Mouse (Mus musculus): ENCODE results near the gene Syt2.
A peak's percentile ranks its signal among the peaks of the same experiment; 100 is the strongest.

Gene Syt2

DNA sequence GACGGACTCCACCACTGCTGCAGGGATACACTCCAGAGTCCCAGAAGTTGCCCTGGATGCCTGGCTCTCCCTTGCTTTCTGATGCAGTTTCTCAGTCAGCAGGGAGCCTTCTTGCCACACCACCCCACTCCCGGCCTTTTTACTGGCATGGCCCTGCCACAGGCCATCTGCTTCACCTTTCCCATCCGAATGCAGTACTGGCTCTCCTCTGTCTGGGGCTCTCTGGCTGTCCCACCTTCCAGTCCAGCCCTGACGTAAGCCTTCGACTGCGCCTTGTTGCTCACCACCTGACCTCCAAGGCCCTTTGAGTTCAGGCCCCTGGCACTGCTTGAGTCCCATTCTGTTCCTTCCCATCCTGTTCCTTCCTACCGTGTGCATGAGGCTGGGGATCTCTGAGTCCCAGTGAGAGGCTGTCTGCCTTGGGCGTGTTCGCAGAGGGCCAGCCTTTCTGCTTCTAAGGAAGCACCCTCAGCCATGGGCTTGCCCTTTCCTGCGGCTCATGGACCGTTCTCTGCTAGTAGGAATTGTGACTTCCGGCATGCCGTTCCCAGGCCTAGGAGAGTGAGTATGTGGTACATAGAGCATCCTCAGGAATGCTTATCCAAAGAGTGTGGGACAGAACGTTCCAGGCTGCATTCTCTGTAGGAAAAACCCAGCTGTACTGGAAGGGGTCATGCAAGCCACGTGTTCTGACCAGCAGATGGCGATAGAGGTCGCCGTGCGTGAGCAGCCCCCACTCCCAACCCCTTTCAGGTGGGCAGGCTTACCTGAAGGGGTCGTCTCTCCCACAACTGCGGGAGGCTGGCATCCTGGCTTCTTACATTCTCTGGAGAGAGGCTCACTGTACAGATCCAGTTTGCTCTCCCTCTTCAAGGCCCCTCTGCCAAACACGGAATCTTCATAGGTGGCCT is 58.2 kb downstream of the Syt2 start:
- DNase-seq (ENCODE audit: low read depth, low spot score), result peak; percentile 53
- no peaks in the 10 kb centered on the region for H3K36me3 ChIP-seq (ENCODE audit: control insufficient read depth, insufficient read depth, low read length, poor library complexity, severe bottlenecking)

DNA sequence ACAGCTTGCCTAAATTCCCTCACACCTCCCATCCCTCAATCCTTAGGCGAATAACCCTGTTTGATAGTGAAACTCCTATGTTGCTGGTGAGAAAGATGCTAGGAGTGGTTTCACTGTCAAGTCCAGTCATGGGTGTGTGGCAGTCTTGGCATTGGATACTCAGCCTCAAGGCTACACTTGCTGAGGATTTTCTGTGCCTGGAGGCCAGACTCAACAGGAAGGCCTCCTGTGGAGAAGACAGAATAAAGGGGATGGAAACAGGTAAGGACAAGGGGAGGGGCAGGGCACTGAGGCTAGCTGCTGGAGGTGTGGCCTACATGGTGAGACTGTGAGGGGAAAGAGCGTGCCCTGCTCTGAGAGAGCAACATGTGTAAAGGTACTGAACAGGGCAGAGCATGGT is 60.1 kb downstream of the Syt2 start:
- Histone ChIP-seq H3K27me3 (ENCODE audit: control insufficient read depth, insufficient read depth, low read length, poor library complexity, severe bottlenecking) (no peaks in the 10 kb centered on the region), H3K36me3 (ENCODE audit: control insufficient read depth, insufficient read depth, low read length, poor library complexity, severe bottlenecking) (no peaks in the 10 kb centered on the region)
- no peak for DNase-seq (ENCODE audit: low read depth, low spot score)

More for the DNA sequence above, 58.2 kb downstream of the Syt2 start:
- no peaks in the 10 kb centered on the region for H3K27me3 ChIP-seq (ENCODE audit: control insufficient read depth, insufficient read depth, low read length, poor library complexity, severe bottlenecking)

DNA sequence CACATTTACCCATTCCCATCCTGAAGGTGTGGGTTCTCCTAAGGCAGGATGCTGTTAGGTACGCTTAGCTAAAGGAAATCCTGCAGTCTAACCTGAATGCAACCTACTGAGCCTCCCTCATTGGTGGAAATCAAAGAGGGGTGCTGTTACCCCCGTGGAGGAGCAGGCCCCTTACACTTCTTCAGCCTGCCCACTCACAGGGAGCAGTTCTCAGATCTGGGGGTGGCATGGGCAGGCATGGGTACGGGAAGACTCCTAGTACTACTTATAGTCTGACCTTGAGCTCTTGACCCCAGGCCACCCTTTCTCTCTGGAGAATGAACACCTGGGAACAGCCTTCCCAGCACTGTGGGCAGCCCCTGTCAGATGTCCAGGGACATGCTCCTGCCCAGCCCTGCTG is 61.0 kb downstream of the Syt2 start:
- H3K27me3 ChIP-seq (ENCODE audit: control insufficient read depth, insufficient read depth, low read length, poor library complexity, severe bottlenecking), result no peaks in the 10 kb centered on the region
- no peak for DNase-seq (ENCODE audit: low read depth, low spot score)
- H3K36me3 ChIP-seq (ENCODE audit: control insufficient read depth, insufficient read depth, low read length, poor library complexity, severe bottlenecking), result no peaks in the 10 kb centered on the region

DNA sequence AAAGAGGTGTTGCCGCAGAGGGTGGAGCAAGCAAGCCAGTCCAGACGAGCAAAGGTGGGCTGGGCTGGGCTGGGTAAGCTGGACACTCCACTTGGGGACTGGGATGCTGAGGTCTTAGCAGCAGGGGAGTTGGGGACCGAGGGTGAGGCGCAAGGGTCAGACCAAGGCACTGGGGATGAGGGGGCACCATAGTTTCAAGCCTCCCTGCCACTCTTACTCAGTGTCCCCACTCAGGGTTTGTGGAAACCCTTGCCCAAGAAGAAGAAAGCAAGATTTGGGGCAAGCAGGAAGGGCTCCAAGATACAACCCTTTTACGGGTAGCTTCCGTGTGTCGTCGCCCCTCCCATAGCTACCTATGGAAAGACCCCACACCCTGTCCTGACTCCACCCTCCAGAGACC is 61.8 kb downstream of the Syt2 start:
- no peaks in the 10 kb centered on the region for H3K36me3 ChIP-seq (ENCODE audit: control insufficient read depth, insufficient read depth, low read length, poor library complexity, severe bottlenecking)
- no peaks in the 10 kb centered on the region for H3K27me3 ChIP-seq (ENCODE audit: control insufficient read depth, insufficient read depth, low read length, poor library complexity, severe bottlenecking)
- no peak for DNase-seq (ENCODE audit: low read depth, low spot score)

DNA sequence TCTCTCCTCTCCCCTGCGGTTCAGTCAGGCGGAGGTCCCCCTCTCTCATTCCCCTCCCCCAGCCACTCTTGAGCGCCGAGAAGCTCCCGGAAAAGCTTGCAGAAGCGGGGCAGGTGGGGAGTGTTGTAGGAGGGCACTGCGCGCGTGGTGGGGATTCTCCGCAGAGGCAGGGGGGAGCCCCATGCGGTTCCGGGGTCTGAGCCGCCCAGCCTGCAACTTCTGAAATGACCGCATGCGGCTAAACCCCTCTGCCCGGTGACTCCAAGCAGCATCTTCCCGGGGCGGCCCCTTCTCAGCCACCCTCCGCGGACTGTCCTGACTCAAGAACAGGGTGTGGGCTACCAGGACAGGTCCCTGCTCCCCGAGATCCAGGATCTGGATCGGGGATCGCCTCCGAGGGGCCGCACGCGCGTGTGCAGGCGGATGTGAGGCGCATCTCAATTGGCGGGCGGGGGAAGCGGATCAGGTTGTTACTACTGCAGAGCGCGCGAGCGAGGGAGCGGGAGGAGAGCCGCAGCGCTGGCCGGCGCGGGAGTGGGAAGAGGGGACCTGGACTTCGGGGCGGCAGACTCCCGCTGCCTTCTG is 62.4 kb downstream of the Syt2 start:
- no peaks in the 10 kb centered on the region for H3K36me3 ChIP-seq (ENCODE audit: control insufficient read depth, insufficient read depth, low read length, poor library complexity, severe bottlenecking)
- no peaks in the 10 kb centered on the region for H3K27me3 ChIP-seq (ENCODE audit: control insufficient read depth, insufficient read depth, low read length, poor library complexity, severe bottlenecking)
- DNase-seq (ENCODE audit: low read depth, low spot score), result peak; percentile 42

DNA sequence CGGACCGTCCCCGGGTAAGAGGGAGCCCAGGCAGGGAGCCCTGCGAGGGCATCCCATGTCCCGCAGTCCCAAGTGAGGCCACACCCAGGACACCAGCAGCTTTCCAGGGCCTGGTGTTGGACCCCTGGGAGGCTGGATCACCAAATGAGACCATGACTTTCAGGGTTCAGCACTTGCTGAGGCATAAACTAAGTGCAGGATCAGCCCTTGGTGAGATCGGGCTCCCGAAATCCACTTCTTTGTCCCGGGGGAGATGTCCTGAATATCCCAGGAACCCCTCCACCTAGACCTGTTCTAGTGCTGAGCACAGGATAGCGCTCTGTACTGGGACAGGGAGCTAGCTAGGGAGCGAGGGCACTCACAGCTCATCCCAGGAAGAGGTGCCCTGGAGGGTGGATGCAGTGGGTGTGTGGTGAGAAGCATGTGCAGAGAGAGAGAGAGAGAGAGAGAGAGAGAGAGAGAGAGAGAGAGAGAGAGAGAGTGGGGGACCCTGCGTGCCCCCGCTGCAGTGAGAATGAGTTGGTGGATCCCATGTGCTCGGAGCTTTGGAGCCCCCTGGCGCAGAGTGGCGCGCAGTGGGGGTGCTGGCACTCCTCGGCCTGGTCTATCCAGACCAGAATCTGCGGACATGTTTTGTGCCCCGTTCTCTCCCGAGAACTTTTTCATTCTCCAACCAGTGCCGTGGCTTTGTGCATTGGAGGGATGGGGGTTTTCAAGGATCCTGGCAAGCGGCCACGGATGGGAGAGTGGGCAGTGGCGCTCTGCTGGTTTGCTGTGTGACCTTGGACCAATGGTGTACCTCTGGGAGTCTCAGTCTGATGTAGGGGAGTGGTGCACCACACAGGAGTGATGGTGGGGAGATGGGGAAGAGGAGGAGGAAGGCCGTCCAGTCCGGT is 63.2 kb downstream of the Syt2 start:
- Histone ChIP-seq H3K36me3 (ENCODE audit: control insufficient read depth, insufficient read depth, low read length, poor library complexity, severe bottlenecking) (no peaks in the 10 kb centered on the region), H3K27me3 (ENCODE audit: control insufficient read depth, insufficient read depth, low read length, poor library complexity, severe bottlenecking) (no peaks in the 10 kb centered on the region)
- DNase-seq (ENCODE audit: low read depth, low spot score), result no peak

DNA sequence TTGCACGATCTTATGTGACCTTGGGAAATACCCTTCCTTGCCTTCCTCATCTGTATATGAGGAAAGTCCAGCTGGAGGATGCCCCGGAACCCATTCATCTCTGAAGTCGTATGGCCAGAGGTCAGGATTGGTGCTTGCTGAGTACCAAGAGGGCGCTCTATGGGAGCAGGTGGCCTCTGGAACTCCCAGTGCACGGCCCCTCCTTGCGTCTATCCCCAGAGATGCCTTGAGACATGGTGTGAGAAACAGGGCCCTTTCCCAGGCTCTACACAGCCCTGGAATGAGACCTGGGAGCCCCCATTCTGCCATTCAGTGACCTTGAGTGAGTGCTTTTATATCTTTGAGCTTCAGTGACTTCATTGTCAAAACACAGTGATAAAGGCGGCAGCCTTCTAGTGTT is 64.6 kb downstream of the Syt2 start:
- H3K36me3 ChIP-seq (ENCODE audit: control insufficient read depth, insufficient read depth, low read length, poor library complexity, severe bottlenecking), result no peaks in the 10 kb centered on the region
- H3K27me3 ChIP-seq (ENCODE audit: control insufficient read depth, insufficient read depth, low read length, poor library complexity, severe bottlenecking), result no peaks in the 10 kb centered on the region
- no peak for DNase-seq (ENCODE audit: low read depth, low spot score)

DNA sequence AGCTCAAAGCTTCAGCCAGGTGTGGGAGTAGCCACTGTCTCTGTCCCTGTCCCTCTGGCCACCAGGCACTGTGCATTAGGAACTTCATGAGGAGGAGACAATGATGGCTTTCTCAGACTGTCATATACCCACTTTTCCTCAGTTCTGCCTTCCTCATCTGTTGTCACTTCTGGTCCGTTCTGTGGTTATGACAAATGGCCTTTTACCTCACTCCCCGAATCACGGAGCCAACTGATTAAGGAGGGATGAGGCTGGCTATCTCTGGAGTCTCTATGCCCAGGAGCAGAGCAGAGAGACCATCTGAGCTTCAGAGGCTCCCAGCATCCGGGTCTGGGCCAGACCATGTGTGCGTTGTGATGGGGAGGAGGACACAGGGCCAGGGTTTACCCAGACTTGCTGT is 65.2 kb downstream of the Syt2 start:
- Histone ChIP-seq H3K27me3 (ENCODE audit: control insufficient read depth, insufficient read depth, low read length, poor library complexity, severe bottlenecking) (no peaks in the 10 kb centered on the region), H3K36me3 (ENCODE audit: control insufficient read depth, insufficient read depth, low read length, poor library complexity, severe bottlenecking) (no peaks in the 10 kb centered on the region)

DNA sequence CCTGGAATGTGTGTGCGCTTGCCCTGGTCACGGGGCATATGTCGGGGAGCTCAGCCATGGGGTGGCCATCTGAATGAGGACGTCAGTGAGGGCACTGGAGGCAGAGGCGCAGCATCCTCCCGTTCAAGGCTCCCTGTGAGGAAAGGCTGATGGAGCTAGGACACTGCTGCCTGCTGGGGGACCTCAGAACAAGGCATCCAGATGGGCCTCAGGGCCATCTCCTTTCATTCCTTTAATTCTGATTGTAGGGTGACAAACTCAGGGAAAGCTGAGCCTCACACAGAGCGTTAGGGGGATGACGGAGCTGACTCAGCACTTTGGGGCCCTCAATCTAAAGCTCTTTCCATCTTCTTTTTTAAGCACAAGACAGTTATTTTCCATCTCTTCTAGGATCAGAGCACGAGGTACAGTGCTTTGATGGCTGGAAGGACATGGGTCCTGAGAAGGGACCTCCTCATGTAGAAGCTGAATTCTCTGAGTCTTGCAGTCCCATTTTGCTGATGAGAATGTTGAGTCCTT is 66.4 kb downstream of the Syt2 start:
- no peak for DNase-seq (ENCODE audit: low read depth, low spot score)
- Histone ChIP-seq H3K36me3 (ENCODE audit: control insufficient read depth, insufficient read depth, low read length, poor library complexity, severe bottlenecking) (no peaks in the 10 kb centered on the region), H3K27me3 (ENCODE audit: control insufficient read depth, insufficient read depth, low read length, poor library complexity, severe bottlenecking) (no peaks in the 10 kb centered on the region)

More for the DNA sequence above, 65.2 kb downstream of the Syt2 start:
- no peak for DNase-seq (ENCODE audit: low read depth, low spot score)

DNA sequence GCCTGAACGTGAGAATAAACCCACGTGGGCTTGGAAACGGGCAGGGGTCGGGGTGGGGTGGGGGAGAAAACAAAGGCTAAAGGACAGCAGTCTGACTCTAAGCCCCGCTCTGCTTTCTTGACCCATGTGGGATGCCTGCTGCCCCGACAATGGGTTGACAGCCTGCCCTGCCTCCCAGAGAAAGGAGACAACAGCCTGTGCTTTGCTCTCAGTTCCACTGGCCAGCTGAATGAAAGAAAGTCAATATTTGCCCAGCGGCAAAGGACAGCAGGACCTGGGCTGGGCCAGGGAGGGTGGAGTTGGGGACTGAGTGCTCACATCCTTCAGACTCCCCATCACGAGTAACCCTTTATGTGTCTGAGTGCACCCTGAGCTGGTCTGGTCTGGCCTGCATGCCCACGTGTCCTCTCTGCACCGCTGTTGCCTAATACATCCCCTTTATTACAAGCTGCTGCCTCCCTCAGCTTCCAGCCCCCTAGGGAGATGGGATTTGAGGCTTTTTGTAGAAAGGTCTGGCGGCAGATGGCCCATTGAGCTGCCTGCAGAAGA is 67.0 kb downstream of the Syt2 start:
- H3K27me3 ChIP-seq (ENCODE audit: control insufficient read depth, insufficient read depth, low read length, poor library complexity, severe bottlenecking), result no peaks in the 10 kb centered on the region

DNA sequence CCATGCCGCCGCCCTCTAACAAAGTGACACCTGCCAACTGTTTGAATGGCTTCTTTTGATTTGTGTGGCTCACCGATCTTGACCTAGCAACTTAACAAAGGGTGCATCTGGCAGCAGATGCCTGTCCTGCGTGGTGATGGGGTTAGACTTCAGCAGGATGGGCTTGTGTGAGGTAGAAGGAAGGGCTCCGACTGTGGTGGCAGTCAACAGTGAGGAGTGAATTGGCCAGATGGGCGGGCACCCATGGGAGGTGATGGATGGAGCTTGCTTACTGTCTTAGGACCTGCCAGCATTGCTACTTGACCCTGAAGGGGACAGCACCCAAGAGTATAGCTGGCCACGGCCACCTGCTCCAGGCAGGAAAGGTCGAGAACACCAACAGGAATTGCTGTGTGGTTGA is 67.7 kb downstream of the Syt2 start:
- Histone ChIP-seq H3K27me3 (ENCODE audit: control insufficient read depth, insufficient read depth, low read length, poor library complexity, severe bottlenecking) (no peaks in the 10 kb centered on the region), H3K36me3 (ENCODE audit: control insufficient read depth, insufficient read depth, low read length, poor library complexity, severe bottlenecking) (no peaks in the 10 kb centered on the region)
- no peak for DNase-seq (ENCODE audit: low read depth, low spot score)

More for the DNA sequence above, 67.0 kb downstream of the Syt2 start:
- H3K36me3 ChIP-seq (ENCODE audit: control insufficient read depth, insufficient read depth, low read length, poor library complexity, severe bottlenecking), result no peaks in the 10 kb centered on the region
- DNase-seq (ENCODE audit: low read depth, low spot score), result no peak

DNA sequence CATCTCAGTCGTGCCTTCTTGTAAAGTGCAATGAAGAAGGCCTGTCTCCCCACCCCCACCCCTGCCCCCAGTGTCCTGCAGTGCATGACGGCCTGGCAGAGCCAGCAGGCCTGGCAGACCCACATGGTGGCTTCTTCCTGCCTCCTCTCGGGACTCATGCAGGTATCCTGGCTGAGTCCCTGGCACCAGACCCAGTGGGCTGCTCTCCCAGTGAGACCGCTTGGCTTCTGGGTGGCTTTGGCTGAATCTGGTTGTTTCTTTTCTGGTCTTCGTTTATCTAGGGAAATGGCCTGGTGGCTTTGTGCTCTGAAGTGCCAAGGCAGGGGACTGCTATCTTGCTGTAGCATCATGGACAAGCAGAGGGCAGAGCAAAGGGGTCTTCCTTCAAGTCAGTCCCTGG is 68.6 kb downstream of the Syt2 start:
- Histone ChIP-seq H3K27me3 (ENCODE audit: control insufficient read depth, insufficient read depth, low read length, poor library complexity, severe bottlenecking) (no peaks in the 10 kb centered on the region; the same call in 1 of the 2 replicates), H3K36me3 (ENCODE audit: control insufficient read depth, insufficient read depth, low read length, poor library complexity, severe bottlenecking) (no peaks in the 10 kb centered on the region)
- no peak for DNase-seq (ENCODE audit: low read depth, low spot score)

DNA sequence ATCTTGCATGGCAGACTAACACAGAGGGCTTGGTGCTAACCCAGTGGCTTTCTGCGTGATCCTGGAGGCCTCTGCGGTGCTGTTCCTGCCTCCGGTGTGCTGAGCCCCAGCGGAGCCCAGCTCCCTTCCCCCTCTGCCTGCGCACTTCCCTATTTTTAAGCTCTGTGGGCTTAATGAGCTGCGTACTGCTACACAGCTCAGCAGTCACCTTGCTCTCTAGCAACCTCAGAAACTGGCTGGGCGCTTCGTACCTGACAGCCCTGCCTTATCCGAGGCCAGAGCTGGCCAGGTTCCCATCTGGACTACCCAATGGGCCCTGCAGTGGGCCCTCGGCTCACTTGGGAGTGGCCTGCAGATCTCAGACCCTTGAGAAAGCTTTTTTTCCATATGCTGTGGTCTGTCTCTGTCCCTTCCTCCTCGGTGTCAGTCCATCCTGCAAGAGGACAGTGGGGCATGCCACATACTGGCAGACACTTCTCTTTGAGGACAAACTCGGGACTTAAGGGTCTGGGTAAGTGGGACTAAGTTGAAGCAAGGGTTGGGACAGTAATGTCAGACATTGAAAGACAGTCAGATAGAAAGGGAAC is 73.3 kb downstream of the Syt2 start:
- no peaks in the 10 kb centered on the region; the same call in 1 of the 2 replicates for H3K27me3 ChIP-seq (ENCODE audit: control insufficient read depth, insufficient read depth, low read length, poor library complexity, severe bottlenecking)
- no peaks in the 10 kb centered on the region for H3K36me3 ChIP-seq (ENCODE audit: control insufficient read depth, insufficient read depth, low read length, poor library complexity, severe bottlenecking)
- peak; percentile 65 for DNase-seq (ENCODE audit: low read depth, low spot score)

DNA sequence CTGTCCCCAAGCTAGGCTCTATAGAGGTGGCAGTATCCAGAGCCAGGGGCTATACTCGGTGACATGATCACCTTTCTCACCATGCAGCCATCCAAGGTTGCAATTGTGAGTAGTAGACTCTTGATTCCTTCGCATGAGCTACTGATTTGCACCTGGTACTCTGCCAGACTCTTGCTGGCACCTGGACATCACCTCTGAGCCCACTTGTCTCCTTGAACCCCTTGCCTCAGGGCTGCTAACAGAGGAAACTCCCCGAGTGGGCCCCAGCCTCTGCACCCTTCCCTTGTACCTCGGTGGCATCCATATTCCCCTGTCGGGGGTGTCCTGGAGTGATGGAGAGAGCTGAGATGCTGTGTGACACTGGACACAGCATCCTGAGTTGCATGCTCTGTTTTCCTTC is 75.0 kb downstream of the Syt2 start:
- no peaks in the 10 kb centered on the region for H3K36me3 ChIP-seq (ENCODE audit: control insufficient read depth, insufficient read depth, low read length, poor library complexity, severe bottlenecking)
- H3K27me3 ChIP-seq (ENCODE audit: control insufficient read depth, insufficient read depth, low read length, poor library complexity, severe bottlenecking), result no peaks in the 10 kb centered on the region; the same call in 1 of the 2 replicates
- no peak for DNase-seq (ENCODE audit: low read depth, low spot score)
